Mouse (Mus musculus): ENCODE data around the gene Spdye4b.

Spdye4b gene

DNA sequence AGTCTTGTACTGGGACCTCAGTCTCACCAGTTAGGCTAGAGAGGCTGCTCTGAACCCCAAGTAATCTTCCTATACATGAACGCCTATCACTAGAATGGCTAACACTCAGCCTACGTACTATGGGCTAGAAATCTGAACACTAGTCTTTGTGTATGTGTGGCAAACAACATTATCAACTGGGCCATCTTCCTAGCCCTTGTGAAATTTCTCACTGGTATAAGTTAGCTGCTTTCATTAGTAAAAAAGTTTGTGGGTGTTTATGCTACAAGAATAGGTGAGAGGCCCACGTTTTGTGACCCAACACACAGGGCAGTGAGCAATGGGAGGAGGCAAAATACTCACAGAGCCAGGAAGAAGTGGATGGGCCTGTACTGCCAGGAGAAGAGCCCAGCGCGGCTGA is 40.2 kb downstream of the Spdye4b start:
- DNase-seq: no peak

DNA sequence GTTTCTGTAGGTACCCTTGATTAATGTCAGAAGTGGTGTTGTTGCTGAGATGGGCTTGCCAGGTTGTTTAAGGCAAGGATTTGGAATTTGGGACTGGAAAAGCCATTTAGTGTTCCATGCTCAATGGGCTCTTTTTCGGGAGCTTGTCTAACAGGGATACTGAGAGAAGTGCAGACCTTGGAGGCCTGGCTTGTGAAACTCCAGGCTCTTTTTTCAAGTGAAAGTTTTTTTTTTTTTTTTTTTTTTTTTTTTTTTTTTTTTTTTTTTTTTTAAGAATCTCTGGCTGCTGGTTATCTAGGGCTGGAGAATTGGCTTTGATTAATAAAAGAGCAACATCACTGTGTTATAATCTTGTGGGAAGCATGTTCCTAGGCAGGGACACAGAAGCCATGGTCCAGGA is 41.5 kb downstream of the Spdye4b start:
- DNase-seq: no peak

DNA sequence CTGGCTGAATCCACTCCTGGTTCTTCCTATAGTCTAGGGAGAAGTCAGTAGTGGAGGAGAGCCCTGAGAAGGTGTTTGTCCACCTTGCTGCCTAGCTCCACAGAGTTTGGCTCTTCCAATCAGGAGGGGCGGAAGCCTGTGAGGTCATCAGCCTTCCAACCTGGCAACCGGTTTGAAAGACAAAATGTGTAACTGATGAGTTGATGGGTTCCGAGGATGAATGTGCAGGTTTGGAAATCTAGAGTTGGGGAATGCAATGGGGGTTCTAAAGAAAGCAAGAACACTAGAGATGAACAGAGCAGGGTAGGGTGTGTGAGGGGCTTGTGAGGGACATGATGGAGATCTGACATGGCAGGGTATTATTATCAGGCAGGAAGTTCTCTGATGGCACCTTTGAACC is 46.0 kb downstream of the Spdye4b start, which contains the start of gene Spdye4a:
TSS of gene Spdye4a (minus strand) at position 101 of the 400 bp plus-strand sequence.
- no peak for DNase-seq

DNA sequence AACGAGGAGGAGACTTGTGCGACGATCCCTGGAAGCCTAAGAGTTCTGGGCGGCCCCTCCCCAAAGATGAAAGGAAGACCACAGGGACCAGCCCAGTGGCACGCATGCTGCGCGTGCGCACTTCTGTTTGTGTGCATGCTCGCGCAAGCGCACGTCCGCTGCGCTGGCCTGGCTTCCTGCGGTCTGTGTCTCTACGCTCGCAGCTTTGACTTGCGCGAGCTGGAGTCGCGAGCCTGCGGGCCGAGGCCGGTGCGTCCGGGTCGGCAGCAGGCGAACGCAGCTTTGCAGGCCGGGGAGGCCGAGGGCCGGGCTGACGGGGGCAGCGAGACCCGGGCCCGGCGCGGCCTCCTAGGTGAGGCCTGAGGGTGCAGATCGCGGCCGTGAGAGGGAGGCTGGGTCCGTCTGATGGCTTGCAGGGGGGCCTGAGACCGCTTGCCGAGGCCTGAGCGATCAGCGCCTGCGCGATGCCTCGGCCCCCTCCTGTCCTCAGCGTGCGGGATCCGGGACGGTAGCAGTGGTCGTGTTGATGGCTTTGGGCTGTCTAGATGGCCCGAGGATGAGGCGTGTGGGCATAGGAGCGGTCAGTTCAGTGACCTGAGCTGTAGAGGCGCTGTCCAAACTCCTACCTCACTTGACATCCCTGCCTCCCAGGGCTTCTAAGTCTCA is 54.3 kb downstream of the Spdye4b start, which contains the start of gene Zfp12:
TSS of gene Zfp12 (plus strand) at position 136 of the 666 bp plus-strand sequence.
- DNase-seq: peak; percentile 96

DNA sequence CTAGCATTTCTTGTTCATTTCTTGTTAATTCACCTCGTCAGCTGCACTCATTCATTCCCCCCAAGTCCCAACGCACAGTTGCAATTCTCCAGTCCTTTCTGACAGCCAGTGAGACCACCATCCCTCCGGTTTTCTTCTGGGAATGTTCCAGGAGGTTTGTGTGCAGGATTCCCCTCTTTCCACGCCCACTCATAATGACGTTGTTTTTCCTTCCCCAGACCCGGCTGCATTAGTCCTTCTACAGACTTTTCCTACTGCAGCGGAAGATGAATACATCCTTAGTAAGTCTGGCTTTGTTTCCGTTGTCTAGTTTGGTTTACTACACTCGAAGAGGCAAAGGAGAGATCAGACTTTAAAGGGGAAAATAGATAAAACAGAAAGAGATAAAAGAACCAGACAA is 55.2 kb downstream of the Spdye4b start:
- DNase-seq: no peak

DNA sequence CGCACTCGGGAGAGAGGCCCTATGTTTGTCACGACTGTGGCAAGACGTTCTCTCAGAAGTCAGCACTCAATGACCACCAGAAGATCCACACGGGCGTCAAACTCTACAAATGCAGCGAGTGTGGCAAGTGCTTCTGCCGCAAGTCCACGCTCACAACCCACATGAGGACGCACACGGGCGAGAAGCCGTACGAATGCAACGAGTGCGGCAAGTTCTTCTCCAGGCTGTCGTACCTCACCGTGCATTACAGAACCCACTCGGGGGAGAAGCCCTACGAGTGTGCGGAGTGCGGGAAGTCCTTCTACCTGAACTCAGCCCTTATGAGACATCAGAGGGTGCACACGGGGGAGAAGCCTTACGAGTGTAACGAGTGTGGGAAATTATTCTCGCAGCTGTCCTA is 64.1 kb downstream of the Spdye4b start:
- no peak for DNase-seq

DNA sequence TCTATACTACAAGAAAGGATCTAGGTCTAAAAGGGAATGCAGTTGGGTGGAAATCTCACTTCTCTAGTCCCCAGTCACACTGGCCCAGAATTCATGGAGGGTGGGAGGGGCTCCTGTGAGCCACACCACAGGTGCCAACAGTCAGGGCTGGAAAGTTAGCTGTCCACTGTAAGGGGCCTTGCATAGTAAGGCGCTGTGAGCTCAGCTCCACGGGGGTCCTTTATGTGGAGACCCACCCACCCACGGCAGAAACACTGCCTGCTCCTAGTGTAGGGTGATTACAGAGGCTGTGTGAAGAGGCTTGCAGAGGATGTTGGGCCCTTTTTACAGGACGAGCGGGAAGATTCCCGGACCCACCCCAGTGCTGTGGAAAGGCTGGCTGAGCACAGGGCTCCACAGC is 71.2 kb downstream of the Spdye4b start:
- no peak for DNase-seq

DNA sequence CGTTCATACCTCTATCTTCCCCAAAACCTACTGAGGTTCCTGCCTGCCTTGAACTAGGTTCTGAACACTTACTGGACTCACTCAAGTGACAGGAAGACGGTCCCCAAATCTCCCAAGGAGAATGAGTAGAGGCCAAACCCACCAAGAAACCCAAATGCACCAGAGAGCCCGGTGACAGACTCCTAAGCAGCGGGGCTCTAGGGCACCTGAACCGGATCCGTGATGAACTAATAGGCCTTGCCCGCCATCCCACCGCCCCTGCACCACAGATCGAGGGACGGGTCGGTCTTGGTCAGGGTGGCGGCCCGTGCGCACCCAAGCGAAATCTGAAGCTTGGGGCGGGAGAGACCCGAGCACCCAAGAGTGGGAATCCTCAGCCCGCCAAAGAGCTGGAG is 72.0 kb downstream of the Spdye4b start:
- no peak for DNase-seq

DNA sequence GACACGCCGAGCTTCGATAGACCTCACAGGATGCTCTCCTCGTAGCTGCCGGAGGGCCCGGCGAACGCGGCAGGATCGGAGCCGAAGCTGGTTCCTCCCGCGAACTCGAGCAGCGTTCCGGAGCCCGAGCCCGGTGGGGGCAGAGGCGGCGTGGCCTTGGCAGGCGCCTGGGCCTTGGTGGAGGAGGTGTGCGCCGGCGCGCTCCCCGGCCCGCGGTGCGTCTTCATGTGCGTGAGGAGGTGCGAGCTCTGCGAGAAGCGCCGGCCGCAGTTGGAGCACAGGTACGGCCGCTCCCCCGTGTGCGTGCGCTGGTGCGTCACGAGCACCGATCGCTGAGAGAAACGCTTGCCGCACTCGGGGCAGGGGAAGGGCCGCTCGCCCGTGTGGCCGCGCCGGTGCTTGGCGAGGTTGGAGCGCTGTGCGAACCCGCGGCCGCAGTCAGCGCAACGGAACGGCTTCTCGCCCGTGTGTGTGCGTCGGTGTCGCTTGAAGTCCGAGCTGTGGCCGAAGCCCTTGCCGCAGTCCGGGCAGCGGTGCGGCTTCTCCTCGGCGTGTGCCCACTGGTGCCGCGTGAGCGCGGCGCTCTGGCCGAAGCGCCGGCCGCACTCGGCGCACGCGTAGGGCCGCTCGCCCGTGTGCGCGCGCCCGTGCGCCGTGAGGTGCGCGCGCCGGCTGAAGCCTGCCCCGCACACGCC is 72.5 kb downstream of the Spdye4b start:
- no peak for DNase-seq

DNA sequence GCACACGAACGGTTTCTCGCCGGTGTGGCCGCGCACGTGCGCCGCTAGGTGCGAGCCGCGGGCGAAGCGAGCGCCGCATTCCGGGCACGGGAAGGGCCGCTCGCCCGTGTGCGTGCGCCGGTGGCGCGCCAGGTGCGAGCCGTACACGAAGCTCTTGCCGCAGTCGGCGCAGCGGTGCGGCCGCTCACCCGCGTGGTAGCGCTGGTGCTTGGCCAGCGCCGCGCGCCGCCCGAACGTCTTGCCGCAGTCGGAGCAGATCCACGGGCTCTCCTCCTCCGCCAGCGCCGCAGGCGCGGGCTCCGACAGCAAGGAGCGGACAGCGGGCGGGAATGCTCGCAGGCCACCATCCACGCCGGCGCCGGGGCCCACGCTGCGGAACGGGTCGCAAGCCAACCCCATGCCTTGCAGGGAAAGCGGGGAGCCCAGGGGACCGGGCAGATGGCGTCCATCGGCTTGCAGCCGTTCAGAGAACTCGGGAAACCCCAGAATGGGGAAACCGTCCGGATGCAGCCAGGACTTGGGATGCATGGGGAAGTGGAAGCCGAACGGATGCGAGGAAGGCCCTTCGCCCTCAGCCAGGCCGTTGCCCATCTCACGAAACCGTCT is 73.2 kb downstream of the Spdye4b start:
- DNase-seq: no peak
